Mouse (Mus musculus) heart, adult 2 months (tissue): ENCODE measurements around the gene Ccnb1. TPM values are rescaled to one million over a fixed set of nuclear protein-coding genes. Genes with fewer than 3 reads are reported as not detected.

Experiments used
- DNase-seq, 2 experiments: peaks; one replicate each; pipeline ENCODE4 v3.0.0; 2021
- H3K27ac ChIP-seq: fragments of 200-600 bp; 2 replicates; pipeline ENCODE4 v1.8.1; 2022
- H3K27me3 ChIP-seq: fragments of 200-500 bp; 2 replicates; pipeline ENCODE4 v1.6.1; 2012; ENCODE audit warnings: mild to moderate bottlenecking, low read length, inconsistent platforms, mixed read lengths; ENCODE audit not compliant: control insufficient read depth, insufficient read depth
- H3K36me3 ChIP-seq: fragments of 200-500 bp; 2 replicates; pipeline ENCODE4 v1.6.1; 2012; ENCODE audit warnings: low read length, inconsistent platforms; ENCODE audit not compliant: control insufficient read depth, insufficient read depth
- H3K4me1 ChIP-seq: fragments of 200-500 bp; 2 replicates; pipeline ENCODE4 v1.6.1; 2011; ENCODE audit warnings: low read length; ENCODE audit not compliant: control insufficient read depth, insufficient read depth
- H3K4me3 ChIP-seq: fragments of 200-600 bp; 2 replicates; pipeline ENCODE4 v1.8.1; 2022
- H3K79me2 ChIP-seq: fragments of 200-500 bp; replicated peaks from 2 replicates; pipeline ENCODE4 v1.6.1; 2012; ENCODE audit warnings: mild to moderate bottlenecking, inconsistent platforms, low read length, moderate library complexity, mixed read lengths; ENCODE audit not compliant: control insufficient read depth, insufficient read depth
- H3K9ac ChIP-seq: fragments of 200-500 bp; 2 replicates; pipeline ENCODE4 v1.6.1; 2012; ENCODE audit warnings: low read depth, mild to moderate bottlenecking, control low read depth, inconsistent platforms, low read length, mixed read lengths
- CTCF ChIP-seq: fragments of 200-600 bp; IDR thresholded peaks from 2 replicates; pipeline ENCODE4 v1.8.1; 2022; ENCODE audit warnings: antibody characterized with exemption, mild to moderate bottlenecking, moderate library complexity
- EP300 ChIP-seq: fragments of 200-500 bp; IDR thresholded peaks from 2 replicates; pipeline ENCODE4 v1.6.1; 2011; ENCODE audit warnings: low read depth, low read length, control low read depth; ENCODE audit not compliant: insufficient read depth
- POLR2A ChIP-seq: fragments of 200-500 bp; IDR thresholded peaks from 2 replicates; pipeline ENCODE4 v1.6.1; 2011; ENCODE audit warnings: mild to moderate bottlenecking, low read depth, low read length, control low read depth; ENCODE audit not compliant: insufficient read depth
- WGBS: fragments of 180-500 bp; shearing (Covaris S2); methylation state at CpG from one replicate; pipeline ENCODE4 v1.1.7; 2018; 5-methylcytosine and 5-hydroxymethylcytosine counted together
- intact Hi-C: fragments of 180-260 bp; cut with DNase I; formaldehyde crosslinking; loops from one replicate; pipeline ENCODE4 v1.15.1; 2025
- polyA plus RNA-seq: library from polyadenylated mRNA; depleted of rRNA; stranded (reverse); fragments of >200 nt; gene quantifications from 2 replicates; pipeline ENCODE4 v1.2.3, GENCODE M21; 2012
- total RNA-seq, 2 experiments: library from RNA; stranded (reverse); gene quantifications; 2 replicates each; pipeline ENCODE4 v1.2.3; 2021

The Ccnb1 gene
- total and polyA plus RNA-seq, 3 experiments, result 0.21 to 0.41 (median 0.35) TPM

DNA sequence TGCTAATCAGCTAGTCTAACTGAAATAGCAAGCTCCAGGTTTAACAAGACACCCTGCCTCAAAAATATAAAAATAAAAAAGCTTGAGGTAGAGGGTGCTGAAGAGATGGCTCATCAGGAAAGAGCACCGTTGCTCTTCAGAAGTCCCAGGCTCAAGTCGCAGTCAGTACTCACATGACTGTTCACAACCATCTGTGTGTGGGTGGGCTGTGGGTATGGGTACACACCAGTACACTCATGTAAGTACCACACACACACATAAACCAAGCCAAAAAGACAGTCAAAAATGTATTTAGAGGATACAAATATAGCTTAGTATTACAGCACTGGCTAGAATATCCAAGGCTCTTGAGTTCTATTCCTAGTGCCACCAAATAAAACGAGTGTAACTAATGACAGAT lies 40.3 kb downstream of the Ccnb1 start:
- WGBS, result 72% methylated on average over 3 of the region's 3 CpGs
- intact Hi-C loops, result no loop called here

DNA sequence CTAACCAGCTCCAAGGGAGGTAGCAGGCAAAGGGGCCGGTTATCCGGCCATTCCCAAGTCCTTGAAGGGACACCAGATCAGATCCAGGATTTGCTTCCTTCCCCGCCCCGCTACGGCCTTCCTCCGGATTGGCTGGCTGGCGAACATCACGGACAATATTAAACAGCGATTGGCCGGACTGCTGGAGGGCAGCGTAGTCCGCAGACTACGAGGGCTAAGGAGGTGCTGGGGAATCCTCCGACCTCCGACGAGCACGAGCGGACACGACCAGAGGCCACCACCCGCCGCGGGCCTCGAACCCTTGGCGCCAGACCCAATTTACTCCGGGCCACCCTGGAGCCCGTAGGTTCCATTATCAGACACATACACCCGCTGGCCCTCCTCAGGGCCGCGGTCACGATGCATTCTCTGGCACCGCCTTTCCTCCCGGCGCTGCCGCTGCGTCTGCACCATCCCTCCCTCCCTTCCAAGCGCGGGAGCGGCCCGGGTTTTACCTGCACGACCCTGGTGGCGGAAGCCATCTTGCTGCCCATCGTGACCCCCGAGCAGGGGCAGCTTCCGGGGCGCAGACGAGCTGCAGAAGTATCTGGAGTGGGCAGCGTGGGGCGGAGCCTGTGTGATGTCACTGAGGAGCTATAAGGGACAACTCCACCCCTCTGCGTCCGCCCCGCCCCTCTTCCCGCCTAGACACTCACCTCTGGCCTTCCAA lies 42.2 kb downstream of the Ccnb1 start, which contains the start of gene Mrps36:
Mrps36 (minus strand) TSS at position 624 of the 709 bp plus-strand sequence.
- TF ChIP-seq EP300, result peak; percentile 26; the same call in 1 of the 2 replicates
- peak; percentile 83 for TF ChIP-seq POLR2A
- TF ChIP-seq CTCF, result 0 out of 2 replicates have a peak, but pooled peaks have one; percentile 16
- Histone ChIP-seq H3K27me3 (no peaks in the 10 kb centered on the region), H3K36me3 (peaks cover 2% of the 10 kb centered on the region), H3K27ac (peak within 1 kb of the TSS; percentile 97), H3K79me2 (no peaks in the 10 kb centered on the region), H3K9ac (peak within 1 kb of the TSS; percentile 88), H3K4me3 (peak within 1 kb of the TSS; percentile 100), H3K4me1 (peaks cover 2% of the 10 kb centered on the region)
- DNase-seq, result peak; percentile 94 to 95
- under 1% methylated on average over 52 of the region's 52 CpGs for WGBS
- intact Hi-C loops, result loop anchor here (1.0 to 2.0 kb wide), 3 partner anchors 13 to 89 kb away; partner anchors contain the start of genes Ccnb1 and Slc30a5

More for the DNA sequence above, 40.3 kb downstream of the Ccnb1 start:
- Histone ChIP-seq H3K4me1 (peaks cover 2% of the 10 kb centered on the region), H3K36me3 (peaks cover 2% of the 10 kb centered on the region), H3K27ac (no peak overlapping the region), H3K9ac (no peak overlapping the region), H3K79me2 (no peaks in the 10 kb centered on the region), H3K27me3 (no peaks in the 10 kb centered on the region), H3K4me3 (no peak overlapping the region)
- no peak for DNase-seq
- TF ChIP-seq EP300 (no peak), POLR2A (no peak), CTCF (no peak)

DNA sequence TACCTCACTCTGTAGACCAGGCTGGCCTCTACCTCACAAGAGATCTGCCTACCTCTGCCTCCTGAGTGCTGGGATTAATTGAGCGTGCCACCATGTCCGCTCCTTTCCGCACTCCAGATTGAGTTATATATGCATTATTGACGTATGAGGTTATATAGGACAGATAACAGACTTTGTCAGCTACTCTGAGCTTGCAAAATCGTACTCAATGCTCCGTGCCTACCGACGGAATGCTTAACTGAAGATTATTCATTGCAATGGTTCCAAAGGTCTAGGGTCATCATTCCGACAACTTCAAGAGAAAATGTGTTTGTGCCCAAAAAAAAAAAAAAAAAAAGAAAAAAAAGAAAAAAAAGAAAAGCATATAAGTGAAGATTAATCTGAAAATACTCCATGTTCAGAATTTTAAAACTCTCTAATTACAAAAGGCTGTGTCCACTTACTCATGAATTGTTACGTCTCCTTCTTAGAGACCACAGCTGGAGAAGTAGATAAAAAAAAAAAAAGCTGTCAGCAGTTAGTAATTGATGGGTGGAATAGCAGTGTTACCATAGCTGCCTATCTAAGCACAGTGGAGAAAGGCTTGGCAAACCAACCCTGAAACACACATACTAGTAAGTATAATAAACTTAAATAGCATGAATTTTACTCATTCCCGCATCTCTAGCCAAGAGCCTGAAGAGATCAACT lies 42.9 kb downstream of the Ccnb1 start:
- H3K79me2 ChIP-seq, result no peaks in the 10 kb centered on the region
- TF ChIP-seq CTCF (no peak), EP300 (no peak), POLR2A (no peak)
- WGBS, result 47% methylated on average over 11 of the region's 11 CpGs
- peak overlapping the region; percentile 62; the same call in 1 of the 2 replicates for H3K9ac ChIP-seq
- H3K27ac ChIP-seq, result peak overlapping the region; percentile 97
- no peak for DNase-seq
- H3K4me3 ChIP-seq, result peak overlapping the region; percentile 100
- intact Hi-C loops, result loop anchor here (1.0 to 2.0 kb wide), 4 partner anchors 12 to 89 kb away; partner anchors contain the start of genes Ccnb1, Cenph and Slc30a5
- H3K27me3 ChIP-seq, result no peaks in the 10 kb centered on the region
- H3K4me1 ChIP-seq, result peaks cover 2% of the 10 kb centered on the region
- H3K36me3 ChIP-seq, result peaks cover 2% of the 10 kb centered on the region

DNA sequence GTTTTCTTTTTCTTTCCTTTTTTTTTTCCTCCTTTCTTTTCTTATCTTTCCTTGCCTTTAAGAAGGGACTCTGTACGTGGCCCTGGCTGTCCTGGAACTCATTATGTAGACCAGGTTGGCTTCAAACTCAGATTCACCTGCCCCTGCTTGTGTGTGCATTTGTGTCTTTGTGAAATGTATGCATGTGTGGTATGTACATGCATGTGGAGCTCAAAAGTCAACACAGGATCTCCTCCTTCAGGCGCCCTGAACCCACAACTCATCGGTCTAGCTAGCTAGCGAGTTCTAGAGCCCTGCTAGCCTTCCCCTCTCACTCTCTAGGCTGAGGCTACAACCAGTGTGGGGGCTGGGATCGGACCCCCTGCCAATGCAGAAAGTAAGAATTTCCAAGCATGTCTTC lies 43.5 kb downstream of the Ccnb1 start:
- 85% methylated on average over 5 of the region's 5 CpGs for WGBS
- TF ChIP-seq CTCF (no peak), EP300 (no peak), POLR2A (no peak)
- Histone ChIP-seq H3K9ac (no peak overlapping the region), H3K36me3 (peaks cover 2% of the 10 kb centered on the region), H3K27ac (no peak overlapping the region), H3K4me3 (peak overlapping the region; percentile 100; the same call in 1 of the 2 replicates), H3K27me3 (no peaks in the 10 kb centered on the region), H3K79me2 (no peaks in the 10 kb centered on the region), H3K4me1 (peaks cover 2% of the 10 kb centered on the region)
- DNase-seq, result no peak
- intact Hi-C loops, result loop anchor here (1.0 kb wide), 1 partner anchor 32 kb away; the partner anchor contains the start of gene Cenph

DNA sequence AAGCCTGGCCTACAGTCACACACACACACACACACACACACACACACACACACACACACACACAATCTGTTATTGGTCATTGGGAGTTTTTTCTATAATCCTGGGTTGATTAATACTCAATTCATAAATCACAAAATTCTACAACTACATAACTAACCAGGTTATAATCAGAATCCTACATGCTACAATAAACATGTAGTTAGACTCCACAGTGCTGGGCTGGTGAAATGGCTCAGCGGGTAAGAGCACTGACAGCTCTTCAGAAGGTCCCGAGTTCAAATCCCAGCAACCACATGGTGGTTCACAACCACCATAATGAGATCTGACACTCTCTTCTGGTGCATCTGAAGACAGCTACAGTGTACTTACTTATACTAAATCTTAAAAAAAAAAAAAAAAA lies 53.6 kb downstream of the Ccnb1 start:
- DNase-seq, result no peak
- Histone ChIP-seq H3K36me3 (peaks cover 15% of the 10 kb centered on the region), H3K27me3 (no peaks in the 10 kb centered on the region), H3K27ac (no peak overlapping the region), H3K4me1 (peaks cover 9% of the 10 kb centered on the region), H3K4me3 (no peak overlapping the region), H3K9ac (no peak overlapping the region), H3K79me2 (peaks cover 1% of the 10 kb centered on the region; the same call in 1 of the 2 replicates)
- 96% methylated on average over 2 of the region's 2 CpGs for WGBS
- TF ChIP-seq CTCF (no peak), POLR2A (no peak), EP300 (no peak)
- intact Hi-C loops, result loop anchor here (5.0 kb wide), 1 partner anchor 80 kb away; the partner anchor contains the start of genes Ak6, Rad17 and Taf9
